Mouse (Mus musculus) midbrain, embryonic 13.5 days (tissue): ENCODE results near the gene 1810046K07Rik. TPM values are rescaled to one million over a fixed set of nuclear protein-coding genes. Genes with fewer than 3 reads are reported as not detected.

Source experiments
- ATAC-seq: fragments of 200-750 bp; cut with Nextera tagmentation; 2 replicates; pipeline ENCODE4 v1.8.0; 2017; ENCODE audit warnings: mild to moderate bottlenecking, moderate TSS enrichment, moderate library complexity
- H3K27ac ChIP-seq: fragments of 300-500 bp; sonication (generic); 2 replicates; pipeline ENCODE4 v1.5.1; 2015; ENCODE audit warnings: inconsistent platforms, mild to moderate bottlenecking, moderate library complexity
- H3K27me3 ChIP-seq: fragments of 300-500 bp; sonication (generic); 2 replicates; pipeline ENCODE4 v1.6.1; 2015; ENCODE audit warnings: mild to moderate bottlenecking, inconsistent platforms
- H3K36me3 ChIP-seq: fragments of 300-500 bp; sonication (generic); 2 replicates; pipeline ENCODE4 v1.6.1; 2015; ENCODE audit warnings: mild to moderate bottlenecking, inconsistent platforms
- H3K4me1 ChIP-seq: fragments of 300-500 bp; sonication (generic); replicated peaks from 2 replicates; pipeline ENCODE4 v1.6.1; 2015; ENCODE audit warnings: inconsistent platforms
- H3K4me2 ChIP-seq: fragments of 300-500 bp; sonication (generic); replicated peaks from 2 replicates; pipeline ENCODE4 v1.6.1; 2015; ENCODE audit warnings: moderate library complexity, mild to moderate bottlenecking, inconsistent platforms
- H3K4me3 ChIP-seq: fragments of 300-500 bp; sonication (generic); replicated peaks from 2 replicates; pipeline ENCODE4 v1.5.1; 2015; ENCODE audit warnings: mild to moderate bottlenecking, inconsistent platforms
- H3K9ac ChIP-seq: fragments of 300-500 bp; sonication (generic); replicated peaks from 2 replicates; pipeline ENCODE4 v1.6.1; 2015; ENCODE audit warnings: mild to moderate bottlenecking, inconsistent platforms
- H3K9me3 ChIP-seq: fragments of 300-500 bp; sonication (generic); 2 replicates; pipeline ENCODE4 v1.6.1; 2016; ENCODE audit warnings: mild to moderate bottlenecking, inconsistent platforms
- WGBS: fragments of 180-500 bp; shearing (Covaris S2); methylation state at CpG from one replicate; pipeline ENCODE4 v1.1.7; 2015; 5-methylcytosine and 5-hydroxymethylcytosine counted together
- polyA plus RNA-seq: library from polyadenylated mRNA; unstranded; fragments of >200 nt; fragmentation: Nextera tagmentation; extraction: Ambion mirVana; gene quantifications from 2 replicates; pipeline ENCODE4 v1.2.1, GENCODE M21; 2015

Gene 1810046K07Rik
- polyA plus RNA-seq, 1 experiment from 2014 or later = not detected

DNA sequence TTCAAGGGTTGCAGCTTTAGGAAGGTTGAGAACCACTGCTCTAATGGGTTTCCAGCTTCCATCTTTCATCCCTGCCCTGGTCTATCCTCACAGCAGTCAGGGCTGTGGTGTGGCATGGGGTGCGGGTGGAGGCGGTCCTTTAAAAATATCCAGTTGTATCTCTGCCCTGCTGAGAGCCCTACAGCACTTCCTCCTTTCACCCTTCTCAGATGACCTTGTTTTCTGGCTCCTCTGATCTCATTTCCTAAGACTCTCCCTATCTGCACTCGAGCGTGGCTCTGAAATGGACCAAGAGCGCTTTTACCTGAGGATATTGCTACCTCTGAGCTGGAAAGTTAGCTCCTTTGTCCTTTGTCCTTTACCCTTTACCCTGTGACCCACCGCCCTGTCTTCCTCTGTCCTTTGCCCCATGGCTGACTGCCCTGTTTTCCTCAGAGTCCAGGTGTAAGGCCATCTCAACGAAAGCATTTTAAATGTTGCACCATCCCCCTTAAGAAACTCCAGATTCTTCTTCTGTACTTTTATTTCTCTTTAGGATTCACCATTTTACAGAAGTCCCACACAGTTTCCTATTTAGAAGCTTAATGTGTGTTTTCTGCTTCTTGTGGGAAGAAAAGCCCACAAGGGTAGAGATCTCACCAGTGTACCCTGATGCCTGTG, 4.2 kb downstream of the 1810046K07Rik start:
- no peaks in the 10 kb centered on the region for H3K27me3 ChIP-seq
- 86% methylated on average over 7 of the region's 7 CpGs for WGBS
- no peak for ATAC-seq

DNA sequence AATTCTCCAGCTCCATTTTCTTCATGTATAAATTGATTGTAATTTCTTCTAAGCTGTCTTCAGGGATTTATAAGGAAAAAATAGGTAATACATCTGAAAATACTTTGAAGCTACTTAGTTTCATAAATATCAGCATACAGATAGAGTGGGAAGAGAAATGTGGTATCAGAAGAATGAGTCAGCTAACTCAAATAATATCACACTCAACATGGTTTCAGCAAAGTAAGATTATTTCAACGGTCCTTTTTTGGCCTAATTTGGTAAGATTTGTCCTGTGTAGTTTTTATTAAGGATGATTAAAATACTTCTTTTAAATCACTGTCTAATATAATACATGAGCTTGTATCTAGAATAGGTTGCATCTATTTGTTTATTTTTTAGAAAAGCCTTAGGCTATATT, 8.6 kb downstream of the 1810046K07Rik start:
- no peak for ATAC-seq
- no peak overlapping the region for H3K27ac ChIP-seq

More for the DNA sequence above, 4.2 kb downstream of the 1810046K07Rik start:
- no peaks in the 10 kb centered on the region for H3K4me1 ChIP-seq
- no peak overlapping the region for H3K4me3 ChIP-seq
- H3K27ac ChIP-seq = no peak overlapping the region
- no peaks in the 10 kb centered on the region for H3K36me3 ChIP-seq
- H3K9me3 ChIP-seq = no peaks in the 10 kb centered on the region
- no peak overlapping the region for H3K4me2 ChIP-seq
- no peak overlapping the region for H3K9ac ChIP-seq

GRCm38 (mm10) chr9:51318246-51318645, 10.5 kb downstream of the 1810046K07Rik start:
- Histone ChIP-seq H3K9ac (no peak overlapping the region), H3K4me3 (no peak overlapping the region), H3K36me3 (no peaks in the 10 kb centered on the region), H3K9me3 (no peaks in the 10 kb centered on the region), H3K4me2 (no peak overlapping the region), H3K27me3 (no peaks in the 10 kb centered on the region), H3K27ac (no peak overlapping the region), H3K4me1 (no peaks in the 10 kb centered on the region)
- 72% methylated on average over 4 of the region's 4 CpGs for WGBS
- no peak for ATAC-seq

More for the DNA sequence above, 8.6 kb downstream of the 1810046K07Rik start:
- Histone ChIP-seq H3K4me1 (no peaks in the 10 kb centered on the region), H3K9me3 (no peaks in the 10 kb centered on the region), H3K27me3 (no peaks in the 10 kb centered on the region), H3K4me3 (no peak overlapping the region), H3K4me2 (no peak overlapping the region), H3K36me3 (no peaks in the 10 kb centered on the region), H3K9ac (no peak overlapping the region)
- 96% methylated on average over 1 of the region's 1 CpGs for WGBS

- H3K27me3 ChIP-seq = no peaks in the 10 kb centered on the region
- H3K9me3 ChIP-seq = no peaks in the 10 kb centered on the region
- no peak for ATAC-seq
- no peak overlapping the region for H3K9ac ChIP-seq
- WGBS = 93% methylated on average over 4 of the region's 4 CpGs
- H3K4me3 ChIP-seq = no peak overlapping the region
- H3K27ac ChIP-seq = no peak overlapping the region
- H3K4me2 ChIP-seq = no peak overlapping the region
- 0 out of 2 replicates have a peak, but pooled peaks cover 3% of the 10 kb centered on the region for H3K4me1 ChIP-seq
- no peaks in the 10 kb centered on the region for H3K36me3 ChIP-seq
These were observed 11.4 kb downstream of the 1810046K07Rik start for GRCm38 (mm10) chr9:51317322-51317721.

DNA sequence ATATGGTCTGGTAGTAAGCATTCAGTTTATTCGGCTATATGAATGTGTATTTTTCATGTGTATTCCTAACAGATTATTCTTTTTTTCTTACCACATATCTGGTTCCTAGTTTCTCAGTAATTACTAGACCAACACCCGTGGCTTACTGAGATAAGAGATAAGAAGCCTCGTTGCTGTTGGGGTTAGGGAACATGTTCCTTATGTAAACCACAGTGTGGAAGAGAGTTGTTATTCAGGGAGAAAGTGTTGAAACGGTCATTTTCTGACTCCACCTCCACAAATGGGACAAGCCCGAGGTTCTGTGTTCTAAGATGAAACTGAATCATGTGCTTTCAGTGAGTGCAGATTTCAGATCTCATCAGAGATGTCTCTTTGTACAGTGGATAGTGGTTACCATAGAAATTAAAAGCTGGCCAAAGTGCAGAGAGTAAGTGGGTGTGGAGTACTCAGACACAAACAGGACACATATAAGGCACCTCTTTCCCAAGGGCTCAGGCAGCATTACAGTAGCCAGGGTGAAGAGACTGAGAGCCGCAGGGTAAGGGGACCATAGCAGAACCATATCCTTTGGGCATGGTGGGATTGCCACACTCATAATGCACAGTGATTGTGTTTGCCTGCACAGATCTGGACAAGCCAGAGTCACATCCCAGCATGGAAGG, 13.2 kb downstream of the 1810046K07Rik start:
- H3K9ac ChIP-seq = no peak overlapping the region
- no peaks in the 10 kb centered on the region for H3K27me3 ChIP-seq
- WGBS = 78% methylated on average over 6 of the region's 6 CpGs
- H3K4me2 ChIP-seq = no peak overlapping the region
- H3K4me1 ChIP-seq = 0 out of 2 replicates have a peak, but pooled peaks cover 3% of the 10 kb centered on the region
- ATAC-seq = no peak
- H3K27ac ChIP-seq = no peak overlapping the region
- no peak overlapping the region for H3K4me3 ChIP-seq
- no peaks in the 10 kb centered on the region for H3K9me3 ChIP-seq
- H3K36me3 ChIP-seq = no peaks in the 10 kb centered on the region

GRCm38 (mm10) chr9:51312554-51313317, 16.0 kb downstream of the 1810046K07Rik start:
- H3K4me2 ChIP-seq = no peak overlapping the region
- no peak for ATAC-seq
- H3K27me3 ChIP-seq = no peaks in the 10 kb centered on the region
- H3K36me3 ChIP-seq = no peaks in the 10 kb centered on the region
- 0 out of 2 replicates have a peak, but pooled peaks cover 3% of the 10 kb centered on the region for H3K4me1 ChIP-seq
- 67% methylated on average over 18 of the region's 18 CpGs for WGBS
- no peaks in the 10 kb centered on the region for H3K9me3 ChIP-seq
- no peak overlapping the region for H3K27ac ChIP-seq
- no peak overlapping the region for H3K4me3 ChIP-seq
- H3K9ac ChIP-seq = no peak overlapping the region

DNA sequence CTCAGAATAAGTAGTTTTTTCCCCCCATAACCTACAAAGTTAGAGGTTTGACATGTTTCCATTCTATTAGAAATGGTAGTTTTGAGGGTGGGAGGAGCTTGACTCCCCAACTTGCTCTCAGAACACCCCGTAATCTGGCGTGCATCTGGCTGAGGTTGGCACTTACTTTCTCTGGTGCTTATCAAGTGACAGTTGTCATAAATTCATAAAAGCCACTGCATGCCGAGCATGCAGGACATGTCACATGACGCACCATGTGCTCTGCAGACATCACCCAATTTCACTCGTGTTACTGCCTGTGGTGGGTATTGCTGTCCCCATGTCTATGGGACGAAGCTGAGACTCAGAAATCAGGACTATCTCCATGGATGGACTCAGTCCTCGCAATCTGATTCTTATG, 18.2 kb downstream of the 1810046K07Rik start:
- no peak overlapping the region for H3K4me2 ChIP-seq

GRCm38 (mm10) chr9:51306351-51306750, 22.4 kb downstream of the 1810046K07Rik start:
- no peaks in the 10 kb centered on the region for H3K9me3 ChIP-seq
- WGBS = 85% methylated on average over 3 of the region's 3 CpGs

More for the DNA sequence above, 18.2 kb downstream of the 1810046K07Rik start:
- H3K27ac ChIP-seq = no peak overlapping the region
- H3K9me3 ChIP-seq = no peaks in the 10 kb centered on the region
- H3K36me3 ChIP-seq = no peaks in the 10 kb centered on the region
- no peak overlapping the region for H3K9ac ChIP-seq
- 87% methylated on average over 7 of the region's 7 CpGs for WGBS
- 0 out of 2 replicates have a peak, but pooled peaks cover 3% of the 10 kb centered on the region for H3K4me1 ChIP-seq
- H3K27me3 ChIP-seq = no peaks in the 10 kb centered on the region
- no peak overlapping the region for H3K4me3 ChIP-seq
- no peak for ATAC-seq

DNA sequence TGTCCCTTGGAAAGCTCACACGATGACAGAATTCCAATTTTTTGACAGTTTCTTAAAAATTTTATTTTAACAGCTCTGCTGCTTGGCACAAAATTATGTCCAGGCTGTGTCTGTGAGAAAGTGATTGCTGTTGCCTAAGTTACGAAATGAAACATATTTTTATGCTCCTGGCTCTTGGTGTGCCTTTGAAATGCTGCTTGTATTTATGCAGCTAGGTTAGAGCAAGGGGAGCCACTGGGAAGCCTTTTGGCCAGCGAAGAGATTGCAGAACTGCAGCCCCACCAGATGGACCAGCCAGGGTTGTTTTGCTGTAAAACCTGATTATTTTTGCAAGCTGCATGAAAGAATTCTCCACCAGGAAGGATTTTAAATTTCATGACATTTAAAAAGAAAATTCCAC, 23.6 kb downstream of the 1810046K07Rik start:
- no peak overlapping the region for H3K4me2 ChIP-seq
- 79% methylated on average over 3 of the region's 3 CpGs for WGBS
- H3K36me3 ChIP-seq = no peaks in the 10 kb centered on the region
- no peak for ATAC-seq
- H3K27me3 ChIP-seq = no peaks in the 10 kb centered on the region
- H3K9ac ChIP-seq = no peak overlapping the region
- H3K9me3 ChIP-seq = no peaks in the 10 kb centered on the region
- H3K4me3 ChIP-seq = no peak overlapping the region
- no peak overlapping the region for H3K27ac ChIP-seq
- H3K4me1 ChIP-seq = no peaks in the 10 kb centered on the region

More at GRCm38 (mm10) chr9:51306351-51306750, 22.4 kb downstream of the 1810046K07Rik start:
- no peak overlapping the region for H3K27ac ChIP-seq
- no peak overlapping the region for H3K9ac ChIP-seq
- no peak overlapping the region for H3K4me3 ChIP-seq
- no peak overlapping the region for H3K4me2 ChIP-seq
- no peaks in the 10 kb centered on the region for H3K36me3 ChIP-seq
- no peak for ATAC-seq
- no peaks in the 10 kb centered on the region for H3K27me3 ChIP-seq
- H3K4me1 ChIP-seq = no peaks in the 10 kb centered on the region

DNA sequence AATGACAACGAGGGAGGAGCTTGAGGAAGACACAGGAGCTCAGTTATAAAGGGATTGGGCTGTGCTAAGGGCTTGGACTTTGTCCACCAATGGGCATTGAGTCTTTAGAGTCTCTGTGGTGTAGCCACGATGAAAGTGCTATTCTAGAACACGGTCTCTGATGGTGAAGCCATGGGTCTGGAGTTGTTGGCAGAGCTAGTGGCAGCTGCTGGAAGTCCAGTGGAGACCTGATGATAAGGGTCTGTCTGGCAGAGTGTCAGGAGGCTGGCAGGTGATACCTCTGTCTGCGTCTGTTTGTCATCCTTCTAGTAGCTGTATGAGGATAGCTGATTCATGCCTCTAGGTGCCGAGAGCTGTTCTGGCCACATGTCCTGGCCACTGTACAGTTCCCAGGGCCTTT, 24.7 kb downstream of the 1810046K07Rik start:
- Histone ChIP-seq H3K36me3 (no peaks in the 10 kb centered on the region), H3K27ac (no peak overlapping the region), H3K4me1 (no peaks in the 10 kb centered on the region), H3K27me3 (no peaks in the 10 kb centered on the region), H3K4me2 (no peak overlapping the region), H3K9me3 (no peaks in the 10 kb centered on the region), H3K4me3 (no peak overlapping the region), H3K9ac (no peak overlapping the region)
- no peak for ATAC-seq
- 85% methylated on average over 5 of the region's 5 CpGs for WGBS

- H3K4me1 ChIP-seq = no peaks in the 10 kb centered on the region
- WGBS = 84% methylated on average over 8 of the region's 8 CpGs
- no peak overlapping the region for H3K9ac ChIP-seq
- no peaks in the 10 kb centered on the region for H3K36me3 ChIP-seq
- H3K4me3 ChIP-seq = no peak overlapping the region
- H3K27me3 ChIP-seq = no peaks in the 10 kb centered on the region
- no peak for ATAC-seq
- no peaks in the 10 kb centered on the region for H3K9me3 ChIP-seq
- H3K27ac ChIP-seq = no peak overlapping the region
- H3K4me2 ChIP-seq = no peak overlapping the region
These were observed 35.2 kb downstream of the 1810046K07Rik start for GRCm38 (mm10) chr9:51293541-51293940.

DNA sequence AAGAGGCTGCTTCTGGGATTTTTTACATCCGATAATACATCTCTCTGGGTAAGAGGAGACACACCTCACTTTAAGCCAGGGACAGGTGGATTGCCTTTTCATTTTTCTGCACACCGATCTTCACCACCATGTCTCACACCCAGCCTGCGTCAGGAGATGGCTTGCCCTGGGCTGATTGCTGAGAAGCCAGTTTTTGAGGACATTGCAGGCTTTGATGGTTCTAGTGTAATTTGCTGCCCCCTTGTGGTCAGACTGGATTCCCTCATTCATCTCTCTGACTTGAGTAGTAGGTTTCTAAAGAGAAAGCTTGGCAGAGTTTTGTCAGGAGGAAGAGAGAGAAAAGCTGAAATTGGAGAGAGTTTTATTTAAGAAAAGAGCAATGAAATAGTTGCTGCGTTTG, 36.0 kb downstream of the 1810046K07Rik start:
- Histone ChIP-seq H3K9ac (no peak overlapping the region), H3K4me2 (no peak overlapping the region), H3K36me3 (no peaks in the 10 kb centered on the region), H3K4me1 (no peaks in the 10 kb centered on the region), H3K4me3 (no peak overlapping the region), H3K27ac (no peak overlapping the region), H3K27me3 (no peaks in the 10 kb centered on the region), H3K9me3 (no peaks in the 10 kb centered on the region)
- WGBS = 36% methylated on average over 4 of the region's 4 CpGs
- ATAC-seq = peak; percentile 62; the same call in 1 of the 2 replicates
